Mouse (Mus musculus) embryonic facial prominence, embryonic 14.5 days (tissue): ENCODE measurements around the gene Col12a1. TPM values are rescaled to one million over a fixed set of nuclear protein-coding genes. Genes with fewer than 3 reads are reported as not detected.

Experiments used
- ATAC-seq: fragments of 200-750 bp; cut with Nextera tagmentation; 2 replicates; pipeline ENCODE4 v1.8.0; 2017; ENCODE audit warnings: low read depth, moderate number of reproducible peaks, moderate TSS enrichment
- DNase-seq: peaks from one replicate; pipeline ENCODE4 v3.0.0-alpha.2; 2015; ENCODE audit warnings: low spot score
- H3K27ac ChIP-seq: fragments of 300-500 bp; sonication (generic); replicated peaks from 2 replicates; pipeline ENCODE4 v1.5.1; 2014; ENCODE audit warnings: low read depth, mild to moderate bottlenecking, low read length, moderate library complexity
- H3K27me3 ChIP-seq: fragments of 300-500 bp; sonication (generic); replicated peaks from 2 replicates; pipeline ENCODE4 v1.6.1; 2014; ENCODE audit warnings: low read length; ENCODE audit not compliant: control insufficient read depth, insufficient read depth
- H3K36me3 ChIP-seq: fragments of 300-500 bp; sonication (generic); 2 replicates; pipeline ENCODE4 v1.6.1; 2014; ENCODE audit warnings: low read length, mixed read lengths; ENCODE audit not compliant: control insufficient read depth, insufficient read depth
- H3K4me1 ChIP-seq: fragments of 300-500 bp; sonication (generic); 2 replicates; pipeline ENCODE4 v1.6.1; 2014; ENCODE audit warnings: antibody characterized with exemption, low read length; ENCODE audit not compliant: control insufficient read depth, insufficient read depth
- H3K4me2 ChIP-seq: fragments of 300-500 bp; sonication (generic); 2 replicates; pipeline ENCODE4 v1.6.1; 2014; ENCODE audit warnings: low read depth, mild to moderate bottlenecking, low read length, moderate library complexity, mixed read lengths
- H3K4me3 ChIP-seq: fragments of 300-500 bp; sonication (generic); 2 replicates; pipeline ENCODE4 v1.5.1; 2014; ENCODE audit warnings: low read depth, mild to moderate bottlenecking, low read length
- H3K9ac ChIP-seq: fragments of 300-500 bp; sonication (generic); 2 replicates; pipeline ENCODE4 v1.6.1; 2014; ENCODE audit warnings: low read depth, mild to moderate bottlenecking, low read length, moderate library complexity, mixed read lengths
- H3K9me3 ChIP-seq: fragments of 300-500 bp; sonication (generic); 2 replicates; pipeline ENCODE4 v1.6.1; 2016; ENCODE audit warnings: low read length; ENCODE audit not compliant: control insufficient read depth
- WGBS: fragments of 180-500 bp; shearing (Covaris S2); extraction: QIAGEN DNeasy Blood & Tissue Kit; methylation state at CpG from one replicate; pipeline ENCODE4 v1.1.7; 2014; 5-methylcytosine and 5-hydroxymethylcytosine counted together
- polyA plus RNA-seq: library from polyadenylated mRNA; unstranded; fragments of >200 nt; fragmentation: Nextera tagmentation; extraction: Ambion mirVana; gene quantifications from 2 replicates; pipeline ENCODE4 v1.2.1, GENCODE M21; 2014

Gene Col12a1
- polyA plus RNA-seq, 1 experiment from 2014 or later, result 301 TPM

- ATAC-seq (no peak), DNase-seq (no peak)
- Histone ChIP-seq H3K9me3 (no peaks in the 10 kb centered on the region), H3K9ac (no peak overlapping the region), H3K27me3 (no peaks in the 10 kb centered on the region), H3K27ac (no peak overlapping the region), H3K4me2 (no peak overlapping the region), H3K4me3 (no peak overlapping the region), H3K36me3 (peaks cover 28% of the 10 kb centered on the region), H3K4me1 (no peaks in the 10 kb centered on the region)
- WGBS, result 86% methylated on average over 7 of the region's 7 CpGs
These were observed 32.1 kb upstream of the Col12a1 start for GRCm38 (mm10) chr9:79750709-79751108.

- ATAC-seq (no peak), DNase-seq (no peak)
- Histone ChIP-seq H3K4me2 (no peak overlapping the region), H3K4me3 (no peak overlapping the region), H3K36me3 (no peaks in the 10 kb centered on the region), H3K9me3 (no peaks in the 10 kb centered on the region), H3K9ac (no peak overlapping the region), H3K27ac (no peak overlapping the region), H3K27me3 (no peaks in the 10 kb centered on the region), H3K4me1 (no peaks in the 10 kb centered on the region)
- 62% methylated on average over 4 of the region's 4 CpGs for WGBS
These were observed 26.4 kb upstream of the Col12a1 start for GRCm38 (mm10) chr9:79745036-79745435.

GRCm38 (mm10) chr9:79735608-79736007, 17.0 kb upstream of the Col12a1 start:
- no peaks in the 10 kb centered on the region for H3K27me3 ChIP-seq
- H3K9ac ChIP-seq, result no peak overlapping the region
- no peak overlapping the region for H3K4me3 ChIP-seq
- ATAC-seq, result no peak
- H3K9me3 ChIP-seq, result no peaks in the 10 kb centered on the region
- H3K36me3 ChIP-seq, result no peaks in the 10 kb centered on the region
- H3K4me2 ChIP-seq, result no peak overlapping the region
- WGBS, result 83% methylated on average over 6 of the region's 6 CpGs
- DNase-seq, result no peak
- no peaks in the 10 kb centered on the region for H3K4me1 ChIP-seq
- no peak overlapping the region for H3K27ac ChIP-seq

- Histone ChIP-seq H3K4me2 (no peak overlapping the region), H3K27ac (no peak overlapping the region), H3K9ac (no peak overlapping the region), H3K27me3 (no peaks in the 10 kb centered on the region), H3K36me3 (no peaks in the 10 kb centered on the region), H3K4me3 (no peak overlapping the region), H3K4me1 (no peaks in the 10 kb centered on the region), H3K9me3 (no peaks in the 10 kb centered on the region)
- no peak for ATAC-seq
- no peak for DNase-seq
- WGBS, result 73% methylated on average over 5 of the region's 5 CpGs
These were observed 11.7 kb upstream of the Col12a1 start for GRCm38 (mm10) chr9:79730301-79730700.

GRCm38 (mm10) chr9:79723090-79723489, 4.5 kb upstream of the Col12a1 start:
- Histone ChIP-seq H3K4me3 (no peak overlapping the region), H3K27ac (no peak overlapping the region), H3K4me2 (no peak overlapping the region), H3K9ac (no peak overlapping the region), H3K9me3 (no peaks in the 10 kb centered on the region), H3K36me3 (no peaks in the 10 kb centered on the region), H3K4me1 (peaks cover 4% of the 10 kb centered on the region), H3K27me3 (peaks cover 10% of the 10 kb centered on the region; the same call in 1 of the 2 replicates)
- no peak for ATAC-seq
- WGBS, result 34% methylated on average over 5 of the region's 5 CpGs
- DNase-seq, result peak; percentile 85

- H3K36me3 ChIP-seq, result no peaks in the 10 kb centered on the region
- 5% methylated on average over 9 of the region's 9 CpGs for WGBS
- peak overlapping the region; percentile 69 for H3K4me2 ChIP-seq
- no peak overlapping the region for H3K4me3 ChIP-seq
- H3K27ac ChIP-seq, result no peak overlapping the region
- DNase-seq (peak; percentile 91), ATAC-seq (no peak)
- peaks cover 4% of the 10 kb centered on the region for H3K4me1 ChIP-seq
- H3K27me3 ChIP-seq, result peaks cover 10% of the 10 kb centered on the region; the same call in 1 of the 2 replicates
- no peak overlapping the region for H3K9ac ChIP-seq
- H3K9me3 ChIP-seq, result no peaks in the 10 kb centered on the region
These were observed 2.4 kb upstream of the Col12a1 start for GRCm38 (mm10) chr9:79721056-79721455.

GRCm38 (mm10) chr9:79720143-79720542, 1.5 kb upstream of the Col12a1 start:
- H3K27me3 ChIP-seq, result peaks cover 10% of the 10 kb centered on the region; the same call in 1 of the 2 replicates
- DNase-seq (no peak), ATAC-seq (no peak)
- peak overlapping the region; percentile 56; the same call in 1 of the 2 replicates for H3K4me3 ChIP-seq
- H3K9ac ChIP-seq, result peak overlapping the region; percentile 86; the same call in 1 of the 2 replicates
- H3K4me2 ChIP-seq, result peak overlapping the region; percentile 69
- H3K36me3 ChIP-seq, result no peaks in the 10 kb centered on the region
- 0 out of 2 replicates have a peak overlapping the region, but pooled peaks have one; percentile 93 for H3K27ac ChIP-seq
- WGBS, result 48% methylated on average over 9 of the region's 9 CpGs
- H3K9me3 ChIP-seq, result no peaks in the 10 kb centered on the region
- peaks cover 8% of the 10 kb centered on the region for H3K4me1 ChIP-seq

GRCm38 (mm10) chr9:79719451-79719850, 820 bp upstream of the Col12a1 start:
- Histone ChIP-seq H3K36me3 (no peaks in the 10 kb centered on the region), H3K9me3 (no peaks in the 10 kb centered on the region), H3K4me1 (peaks cover 15% of the 10 kb centered on the region), H3K4me2 (peak overlapping the region; percentile 69), H3K9ac (peak overlapping the region; percentile 86), H3K4me3 (peak overlapping the region; percentile 56), H3K27me3 (peaks cover 10% of the 10 kb centered on the region; the same call in 1 of the 2 replicates), H3K27ac (peak overlapping the region; percentile 93)
- ATAC-seq, result no peak
- DNase-seq, result peak; percentile 64
- 4% methylated on average over 28 of the region's 28 CpGs for WGBS

GRCm38 (mm10) chr9:79717836-79718475, 675 bp downstream of the Col12a1 start:
- H3K9ac ChIP-seq, result peak overlapping the region; percentile 86
- H3K27ac ChIP-seq, result peak overlapping the region; percentile 93
- peaks cover 23% of the 10 kb centered on the region for H3K4me1 ChIP-seq
- peaks cover 10% of the 10 kb centered on the region; the same call in 1 of the 2 replicates for H3K27me3 ChIP-seq
- under 1% methylated on average over 22 of the region's 22 CpGs for WGBS
- peak overlapping the region; percentile 69 for H3K4me2 ChIP-seq
- no peaks in the 10 kb centered on the region for H3K36me3 ChIP-seq
- ATAC-seq (0 out of 2 replicates have a peak, but pooled peaks have one; percentile 0), DNase-seq (peak; percentile 47)
- no peaks in the 10 kb centered on the region for H3K9me3 ChIP-seq
- H3K4me3 ChIP-seq, result peak overlapping the region; percentile 56
